Mouse (Mus musculus) brain, adult 2 months (tissue): ENCODE measurements around the gene Igsf8.

Source experiments
- DNase-seq: peaks from one replicate; pipeline ENCODE4 v3.0.0; 2011; ENCODE audit warnings: low read depth, low spot score

Igsf8 gene

GRCm38 (mm10) chr1:172322725-172323124, 61.3 kb downstream of the Igsf8 start:
- peak; percentile 34 for DNase-seq

GRCm38 (mm10) chr1:172323298-172323697, 61.9 kb downstream of the Igsf8 start:
- no peak for DNase-seq

GRCm38 (mm10) chr1:172323801-172324359, 62.4 kb downstream of the Igsf8 start:
- DNase-seq, result peak; percentile 92

- DNase-seq, result peak; percentile 96
Observed at GRCm38 (mm10) chr1:172324725-172325124, 63.3 kb downstream of the Igsf8 start.

- DNase-seq, result peak; percentile 93
Observed at GRCm38 (mm10) chr1:172325680-172326535, 64.5 kb downstream of the Igsf8 start.

- peak; percentile 41 for DNase-seq
Observed at GRCm38 (mm10) chr1:172326684-172327083, 65.2 kb downstream of the Igsf8 start.

- peak; percentile 81 for DNase-seq
Observed at GRCm38 (mm10) chr1:172327206-172328001, 66.0 kb downstream of the Igsf8 start.

- peak; percentile 74 for DNase-seq
Observed at GRCm38 (mm10) chr1:172328041-172328440, 66.6 kb downstream of the Igsf8 start.

- peak; percentile 67 for DNase-seq
Observed at GRCm38 (mm10) chr1:172328461-172328860, 67.0 kb downstream of the Igsf8 start.

- peak; percentile 99 for DNase-seq
Observed at GRCm38 (mm10) chr1:172329131-172329530, 67.7 kb downstream of the Igsf8 start, which contains the start of gene Kcnj9. Gene Kcnj9 (minus strand): TSS chr1:172329318.

GRCm38 (mm10) chr1:172329616-172330015, 68.2 kb downstream of the Igsf8 start:
- no peak for DNase-seq

GRCm38 (mm10) chr1:172331422-172331947, 70.0 kb downstream of the Igsf8 start:
- DNase-seq, result peak; percentile 88

GRCm38 (mm10) chr1:172332925-172333324, 71.5 kb downstream of the Igsf8 start:
- DNase-seq, result no peak

GRCm38 (mm10) chr1:172333512-172333911, 72.1 kb downstream of the Igsf8 start:
- peak; percentile 58 for DNase-seq

- no peak for DNase-seq
Observed at GRCm38 (mm10) chr1:172335804-172336203, 74.4 kb downstream of the Igsf8 start.

- DNase-seq, result peak; percentile 88
Observed at GRCm38 (mm10) chr1:172337411-172338185, 76.2 kb downstream of the Igsf8 start.

- DNase-seq, result peak; percentile 95
Observed at GRCm38 (mm10) chr1:172340729-172341321, 79.4 kb downstream of the Igsf8 start, which contains the start of gene Kcnj10. Gene Kcnj10 (plus strand): TSS chr1:172341210.

- no peak for DNase-seq
Observed at GRCm38 (mm10) chr1:172341386-172341785, 79.9 kb downstream of the Igsf8 start.

- peak; percentile 93 for DNase-seq
Observed at GRCm38 (mm10) chr1:172342729-172343128, 81.3 kb downstream of the Igsf8 start.

GRCm38 (mm10) chr1:172343914-172344313, 82.5 kb downstream of the Igsf8 start:
- no peak for DNase-seq

- DNase-seq, result no peak
Observed at GRCm38 (mm10) chr1:172344820-172345219, 83.4 kb downstream of the Igsf8 start.
